Mouse (Mus musculus) midbrain, embryonic 10.5 days (tissue): ENCODE measurements around the gene Ccsap. TPM values are rescaled to one million over a fixed set of nuclear protein-coding genes. Genes with fewer than 3 reads are reported as not detected.

ENCODE experiments used
- DNase-seq: peaks from one replicate; pipeline ENCODE4 v3.0.0-alpha.2; 2017; ENCODE audit warnings: low spot score
- H3K27ac ChIP-seq: fragments of 300-500 bp; sonication (generic); replicated peaks from 2 replicates; pipeline ENCODE4 v1.5.1; 2016; ENCODE audit warnings: mild to moderate bottlenecking
- H3K27me3 ChIP-seq: fragments of 300-500 bp; sonication (generic); 2 replicates; pipeline ENCODE4 v1.6.1; 2016; ENCODE audit warnings: low read depth, mild to moderate bottlenecking; ENCODE audit not compliant: poor library complexity, severe bottlenecking
- H3K36me3 ChIP-seq: fragments of 300-500 bp; sonication (generic); 2 replicates; pipeline ENCODE4 v1.6.1; 2016; ENCODE audit warnings: mild to moderate bottlenecking, moderate library complexity
- H3K4me1 ChIP-seq: fragments of 300-500 bp; sonication (generic); 2 replicates; pipeline ENCODE4 v1.6.1; 2016
- H3K4me3 ChIP-seq: fragments of 300-500 bp; sonication (generic); 2 replicates; pipeline ENCODE4 v1.5.1; 2016; ENCODE audit warnings: mild to moderate bottlenecking, moderate library complexity
- H3K9me3 ChIP-seq: fragments of 300-500 bp; sonication (generic); replicated peaks from 2 replicates; pipeline ENCODE4 v1.6.1; 2016; ENCODE audit warnings: mild to moderate bottlenecking
- WGBS: fragments of 180-500 bp; shearing (Covaris S2); methylation state at CpG from one replicate; pipeline ENCODE4 v1.1.7; 2016; 5-methylcytosine and 5-hydroxymethylcytosine counted together
- polyA plus RNA-seq: library from polyadenylated mRNA; unstranded; fragments of >200 nt; fragmentation: Nextera tagmentation; extraction: Ambion mirVana; gene quantifications from 2 replicates; pipeline ENCODE4 v1.2.1, GENCODE M21; 2016

Ccsap gene
- polyA plus RNA-seq, 1 experiment from 2014 or later, result 7.8 TPM

DNA sequence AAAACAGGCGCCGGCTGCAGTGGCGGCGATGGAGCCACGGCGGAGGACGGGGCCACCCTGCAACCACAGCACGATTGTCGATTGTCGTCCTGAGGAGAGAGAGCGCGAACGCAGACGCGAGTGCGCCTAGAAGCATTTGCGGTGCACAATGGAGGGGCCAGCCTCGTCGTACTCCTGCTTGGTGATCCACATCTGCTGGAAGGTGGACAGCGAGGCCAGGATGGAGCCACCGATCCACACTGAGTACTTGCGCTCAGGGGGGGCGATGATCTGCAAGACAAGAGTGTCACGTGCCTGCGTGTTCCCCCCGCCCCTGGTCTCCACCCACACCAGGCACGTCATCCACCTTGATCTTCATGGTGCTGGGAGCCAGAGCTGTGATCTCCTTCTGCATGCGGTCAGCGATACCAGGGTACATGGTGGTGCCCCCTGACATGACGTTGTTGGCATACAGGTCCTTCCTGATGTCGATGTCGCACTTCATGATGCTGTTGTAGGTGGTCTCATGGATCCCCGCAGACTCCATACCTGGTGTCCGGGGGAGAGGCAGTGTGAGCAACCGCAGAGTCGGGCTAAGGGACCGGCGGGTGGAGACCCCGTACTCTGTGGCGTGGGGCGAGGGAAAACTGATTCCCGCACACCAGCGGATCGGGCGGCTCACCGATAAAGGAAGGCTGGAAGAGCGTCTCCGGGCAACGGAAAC, 32.0 kb upstream of the Ccsap start:
- Histone ChIP-seq H3K4me3 (peak overlapping the region; percentile 55), H3K36me3 (no peaks in the 10 kb centered on the region), H3K27ac (0 out of 2 replicates have a peak overlapping the region, but pooled peaks have one; percentile 52), H3K27me3 (peaks cover 84% of the 10 kb centered on the region), H3K9me3 (no peaks in the 10 kb centered on the region), H3K4me1 (peaks cover 19% of the 10 kb centered on the region)
- DNase-seq, result peak; percentile 43
- WGBS, result 1% methylated on average over 49 of the region's 49 CpGs

GRCm38 (mm10) chr8:123891271-123891670, 31.3 kb upstream of the Ccsap start:
- Histone ChIP-seq H3K27me3 (peaks cover 81% of the 10 kb centered on the region), H3K4me3 (peak overlapping the region; percentile 55), H3K27ac (no peak overlapping the region), H3K4me1 (peaks cover 19% of the 10 kb centered on the region), H3K9me3 (no peaks in the 10 kb centered on the region), H3K36me3 (no peaks in the 10 kb centered on the region)
- peak; percentile 55 for DNase-seq
- 2% methylated on average over 11 of the region's 11 CpGs for WGBS

GRCm38 (mm10) chr8:123889797-123890196, 29.8 kb upstream of the Ccsap start:
- whole genome bisulfite sequencing, result 77% methylated on average over 4 of the region's 4 CpGs
- Histone ChIP-seq H3K27me3 (peaks cover 81% of the 10 kb centered on the region), H3K36me3 (no peaks in the 10 kb centered on the region), H3K4me1 (peaks cover 24% of the 10 kb centered on the region), H3K9me3 (no peaks in the 10 kb centered on the region), H3K27ac (no peak overlapping the region), H3K4me3 (no peak overlapping the region)
- DNase-seq, result no peak

GRCm38 (mm10) chr8:123887956-123888355, 27.9 kb upstream of the Ccsap start:
- H3K36me3 ChIP-seq, result no peaks in the 10 kb centered on the region
- 88% methylated on average over 2 of the region's 2 CpGs for WGBS
- H3K9me3 ChIP-seq, result no peaks in the 10 kb centered on the region
- H3K4me1 ChIP-seq, result peaks cover 33% of the 10 kb centered on the region
- H3K27ac ChIP-seq, result no peak overlapping the region
- H3K4me3 ChIP-seq, result no peak overlapping the region
- H3K27me3 ChIP-seq, result peaks cover 80% of the 10 kb centered on the region
- DNase-seq, result no peak

DNA sequence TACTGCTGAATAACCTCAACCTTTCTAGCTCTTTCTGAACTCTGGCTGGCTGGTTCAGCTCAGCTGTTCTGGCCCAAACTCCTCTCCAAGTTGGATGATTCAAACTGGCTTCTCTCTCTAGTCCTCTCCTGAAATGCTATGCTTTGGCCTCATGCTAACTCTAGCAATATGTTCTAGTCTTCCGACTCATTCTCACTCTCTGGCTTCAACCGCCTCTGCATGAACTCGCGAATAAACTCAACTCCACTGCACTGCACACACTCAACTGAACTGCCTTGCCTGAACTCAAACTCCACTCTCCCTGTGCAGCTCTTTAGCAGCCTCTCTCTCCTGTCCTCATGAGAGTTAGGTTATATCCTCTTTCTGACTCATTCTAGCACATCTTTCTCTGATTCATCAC, 27.2 kb upstream of the Ccsap start:
- DNase-seq, result no peak
- Histone ChIP-seq H3K9me3 (no peaks in the 10 kb centered on the region), H3K27me3 (peaks cover 75% of the 10 kb centered on the region), H3K36me3 (no peaks in the 10 kb centered on the region), H3K27ac (no peak overlapping the region), H3K4me1 (peaks cover 25% of the 10 kb centered on the region), H3K4me3 (no peak overlapping the region)
- WGBS, result 93% methylated on average over 4 of the region's 4 CpGs

DNA sequence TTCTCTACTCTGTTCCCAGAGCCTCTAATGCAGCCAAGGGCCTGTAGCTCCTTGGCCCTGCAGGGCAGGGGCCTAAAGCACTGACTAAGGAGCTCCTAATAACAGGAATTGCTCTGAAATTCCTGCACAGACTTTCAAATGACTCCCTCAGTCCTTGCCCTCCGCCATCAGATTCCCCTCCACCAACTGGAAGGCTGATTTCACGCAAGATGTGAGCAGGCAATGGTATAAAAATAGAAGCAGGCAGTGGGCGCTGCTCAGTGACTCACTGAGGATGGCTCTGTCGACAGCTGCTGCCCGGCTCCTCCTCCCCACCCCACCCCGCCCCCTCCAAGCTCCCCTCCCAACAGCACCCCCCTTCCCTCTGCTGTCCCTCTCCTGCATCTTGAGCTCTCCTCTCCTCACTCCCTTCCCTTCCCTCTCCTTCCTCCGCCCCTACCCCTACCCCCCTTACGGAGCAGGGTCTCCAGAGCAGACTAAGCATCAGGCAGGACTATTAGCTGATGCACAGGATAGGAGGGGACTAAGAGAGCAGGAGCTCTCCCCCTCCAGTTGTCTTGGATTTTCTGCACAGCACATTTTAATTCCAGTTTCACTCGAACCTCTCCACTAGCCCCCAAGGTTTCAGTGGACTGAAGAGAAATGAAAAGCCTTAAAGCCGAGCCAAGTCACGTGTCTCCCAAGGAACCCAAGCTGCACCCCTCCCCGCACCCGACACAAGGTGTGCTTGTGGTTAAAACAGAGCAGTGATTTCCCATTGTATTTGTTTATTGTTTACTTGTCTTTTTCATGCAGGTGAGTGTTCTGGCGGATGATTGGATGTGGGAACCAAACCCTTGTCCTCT, 24.9 kb upstream of the Ccsap start:
- H3K9me3 ChIP-seq, result no peaks in the 10 kb centered on the region
- peaks cover 14% of the 10 kb centered on the region for H3K4me1 ChIP-seq
- peak; percentile 19 for DNase-seq
- H3K36me3 ChIP-seq, result no peaks in the 10 kb centered on the region
- H3K4me3 ChIP-seq, result peak overlapping the region; percentile 27; the same call in 1 of the 2 replicates
- H3K27ac ChIP-seq, result peak overlapping the region; percentile 57
- peaks cover 53% of the 10 kb centered on the region for H3K27me3 ChIP-seq
- WGBS, result 9% methylated on average over 14 of the region's 14 CpGs

DNA sequence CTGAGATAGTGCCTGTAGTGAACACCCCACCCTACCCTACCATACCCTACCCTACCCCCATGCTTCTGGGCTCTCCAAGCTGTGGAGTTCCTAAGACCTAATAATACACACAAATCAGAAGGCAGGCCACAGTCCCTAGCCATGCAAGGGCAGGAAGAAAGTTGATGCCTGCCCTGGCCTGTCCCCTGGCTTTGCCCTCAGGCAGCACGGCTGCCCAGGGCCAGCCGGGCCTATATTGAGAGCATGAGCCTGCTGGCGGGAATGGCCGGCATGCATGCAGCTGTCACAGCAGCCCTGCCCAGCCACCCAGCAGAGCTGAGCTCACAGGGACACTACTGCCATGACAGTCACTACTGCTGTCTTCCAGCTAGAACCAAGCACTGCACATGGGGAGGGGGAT, 23.1 kb upstream of the Ccsap start:
- peaks cover 14% of the 10 kb centered on the region for H3K4me1 ChIP-seq
- no peak for DNase-seq
- no peaks in the 10 kb centered on the region for H3K36me3 ChIP-seq
- H3K4me3 ChIP-seq, result no peak overlapping the region
- WGBS, result 78% methylated on average over 4 of the region's 4 CpGs
- no peaks in the 10 kb centered on the region for H3K9me3 ChIP-seq
- peaks cover 39% of the 10 kb centered on the region for H3K27me3 ChIP-seq
- no peak overlapping the region for H3K27ac ChIP-seq

DNA sequence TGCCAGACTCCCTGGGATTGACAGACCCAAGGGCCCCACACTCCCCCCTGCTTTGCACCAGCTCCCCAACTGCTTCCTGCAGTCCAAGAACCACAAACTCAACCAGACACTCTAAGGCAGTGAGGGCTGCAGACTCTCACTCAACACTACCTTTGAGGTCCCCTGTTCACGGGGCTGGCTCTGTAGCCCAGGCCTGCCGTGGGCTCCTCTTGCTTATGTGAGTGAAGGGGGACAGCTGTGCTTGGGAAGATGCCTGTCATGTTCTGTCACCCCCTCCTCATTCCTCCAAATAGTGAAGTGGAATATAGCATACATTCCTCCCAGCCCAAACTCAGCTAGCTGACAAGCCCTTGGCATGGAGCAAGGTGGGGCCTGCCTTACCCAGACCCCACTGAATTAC, 22.4 kb upstream of the Ccsap start:
- Histone ChIP-seq H3K9me3 (no peaks in the 10 kb centered on the region), H3K4me3 (no peak overlapping the region), H3K36me3 (no peaks in the 10 kb centered on the region), H3K4me1 (peaks cover 14% of the 10 kb centered on the region), H3K27ac (no peak overlapping the region), H3K27me3 (peaks cover 39% of the 10 kb centered on the region)
- no peak for DNase-seq
- WGBS, result 93% methylated on average over 2 of the region's 2 CpGs

DNA sequence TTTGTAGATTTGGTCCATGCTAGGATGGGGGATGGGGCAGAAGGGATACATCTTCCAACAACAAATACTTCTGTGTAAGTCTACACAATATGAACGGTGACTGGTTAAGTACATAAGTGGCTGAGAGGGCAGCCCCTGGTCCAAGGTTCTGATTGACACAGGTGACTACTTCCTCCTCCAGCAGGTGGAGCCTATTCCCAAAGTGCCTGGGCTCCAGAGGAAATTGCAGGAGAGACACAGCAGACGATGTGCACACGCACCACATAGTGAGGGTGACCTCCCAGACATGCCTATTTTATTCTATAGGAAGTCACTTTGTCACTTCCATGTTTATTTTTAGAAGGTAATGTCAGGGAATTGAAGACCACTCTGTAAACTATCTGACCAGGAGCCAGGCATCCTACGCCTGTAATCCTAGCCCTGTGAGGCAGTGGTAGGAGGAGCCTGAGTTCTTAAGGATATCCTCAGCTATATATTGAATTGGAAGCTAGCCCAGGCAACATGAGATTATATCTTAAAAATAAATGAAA, 20.9 kb upstream of the Ccsap start:
- H3K4me1 ChIP-seq, result peaks cover 14% of the 10 kb centered on the region
- no peak overlapping the region for H3K27ac ChIP-seq
- no peak overlapping the region for H3K4me3 ChIP-seq
- 60% methylated on average over 4 of the region's 4 CpGs for WGBS
- DNase-seq, result no peak
- peaks cover 31% of the 10 kb centered on the region for H3K27me3 ChIP-seq
- no peaks in the 10 kb centered on the region for H3K36me3 ChIP-seq
- H3K9me3 ChIP-seq, result no peaks in the 10 kb centered on the region

DNA sequence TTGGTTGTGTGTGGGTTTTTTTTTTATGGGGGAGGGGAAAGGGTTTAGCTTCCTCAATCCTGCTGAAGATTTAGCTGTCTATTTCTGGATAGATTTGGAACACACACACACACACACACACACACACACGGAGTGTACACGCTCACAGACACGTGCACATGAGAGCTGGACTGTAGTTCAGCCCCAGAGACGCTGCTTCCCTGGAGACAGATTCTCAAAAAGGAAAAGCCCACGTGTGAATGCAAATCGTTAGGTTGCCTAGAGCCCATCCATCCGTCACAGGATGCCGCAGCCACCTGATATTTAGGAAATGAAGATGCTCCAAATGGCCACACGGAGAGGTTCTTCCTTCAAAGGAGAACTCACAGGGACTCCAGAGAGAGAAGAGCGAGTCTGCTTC, 20.3 kb upstream of the Ccsap start:
- DNase-seq, result no peak
- Histone ChIP-seq H3K4me1 (peaks cover 14% of the 10 kb centered on the region), H3K36me3 (no peaks in the 10 kb centered on the region), H3K4me3 (no peak overlapping the region), H3K9me3 (no peaks in the 10 kb centered on the region), H3K27me3 (peaks cover 25% of the 10 kb centered on the region), H3K27ac (no peak overlapping the region)
- 75% methylated on average over 10 of the region's 10 CpGs for whole genome bisulfite sequencing

DNA sequence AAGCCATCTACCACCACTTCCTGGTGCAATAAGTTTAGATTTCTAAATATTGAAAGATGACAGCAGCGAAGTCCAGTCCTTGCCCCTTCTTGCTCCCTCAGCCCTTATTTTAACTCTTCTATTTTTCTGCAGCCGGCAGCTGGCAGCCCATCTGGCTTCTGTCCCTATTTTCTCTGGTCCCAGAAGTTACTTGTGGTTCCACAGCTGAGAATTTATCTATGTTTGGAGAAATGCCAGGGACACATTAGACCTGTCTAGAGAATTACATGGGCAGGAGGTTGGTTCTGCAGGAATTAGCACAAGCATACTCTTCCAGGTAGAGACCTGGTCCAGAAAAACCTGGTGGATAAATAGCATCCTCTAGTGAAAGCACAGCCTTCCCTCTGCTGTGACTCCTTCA, 17.9 kb upstream of the Ccsap start:
- Histone ChIP-seq H3K27me3 (peaks cover 1% of the 10 kb centered on the region; the same call in 1 of the 2 replicates), H3K4me3 (no peak overlapping the region), H3K9me3 (no peaks in the 10 kb centered on the region), H3K36me3 (no peaks in the 10 kb centered on the region), H3K4me1 (no peaks in the 10 kb centered on the region), H3K27ac (no peak overlapping the region)
- WGBS, result 89% methylated on average over 2 of the region's 2 CpGs
- DNase-seq, result no peak

GRCm38 (mm10) chr8:123874324-123874723, 14.3 kb upstream of the Ccsap start:
- Histone ChIP-seq H3K4me3 (no peak overlapping the region), H3K27ac (no peak overlapping the region), H3K9me3 (no peaks in the 10 kb centered on the region), H3K4me1 (no peaks in the 10 kb centered on the region), H3K36me3 (no peaks in the 10 kb centered on the region), H3K27me3 (no peaks in the 10 kb centered on the region)
- WGBS, result 82% methylated on average over 11 of the region's 11 CpGs
- no peak for DNase-seq

GRCm38 (mm10) chr8:123873364-123873763, 13.4 kb upstream of the Ccsap start:
- Histone ChIP-seq H3K36me3 (no peaks in the 10 kb centered on the region), H3K4me3 (no peak overlapping the region), H3K27me3 (no peaks in the 10 kb centered on the region), H3K9me3 (no peaks in the 10 kb centered on the region), H3K4me1 (no peaks in the 10 kb centered on the region), H3K27ac (no peak overlapping the region)
- WGBS, result 87% methylated on average over 6 of the region's 6 CpGs
- no peak for DNase-seq
